7 mouse cellular contexts compared by ENCODE assay signal in genomic region chr9:31925830-31926624, GRCm38 (mm10). TPM values are rescaled to one million over a fixed set of nuclear protein-coding genes. Genes with fewer than 3 reads are reported as not detected.
DNase-seq lines count a peak whose midpoint lies in the region; ATAC-seq and TF ChIP-seq lines count a peak whose summit lies in the region.

No protein-coding gene starts in this region.

- H3K9me3 ChIP-seq in embryonic facial prominence, embryonic 13.5 days = no peaks in the 10 kb centered on the region
- no peaks in the 10 kb centered on the region for H3K9me3 ChIP-seq in limb, embryonic 13.5 days
- no peaks in the 10 kb centered on the region for H3K9me3 ChIP-seq in midbrain, postnatal 0 days (ENCODE audit: low read length)

- DNase-seq in adrenal gland, postnatal 14 days = peak; percentile 91
- peak; percentile 73 for DNase-seq in heart, adult 8-10 months (ENCODE audit: low spot score)
- peak; percentile 74 to 86 for DNase-seq in kidney, adult 8-10 months
- DNase-seq in midbrain, postnatal 0 days (ENCODE audit: low spot score) = peak; percentile 87
- DNase-seq in spleen, postnatal 14 days (ENCODE audit: low spot score in 2 of 2) = peak; percentile 36 to 62

- 0 out of 2 replicates have a peak overlapping the region, but pooled peaks have one; percentile 49 for H3K9ac ChIP-seq in embryonic facial prominence, embryonic 13.5 days
- no peak overlapping the region for H3K9ac ChIP-seq in limb, embryonic 13.5 days
- H3K9ac ChIP-seq in midbrain, postnatal 0 days (replicated peaks; ENCODE audit: low read length, poor library complexity, severe bottlenecking) = no peak overlapping the region

- peak; percentile 99 for TF ChIP-seq CTCF in midbrain, postnatal 0 days (IDR thresholded peaks at IDR 0.05)

- H3K4me3 ChIP-seq in embryonic facial prominence, embryonic 13.5 days = 0 out of 2 replicates have a peak overlapping the region, but pooled peaks have one; percentile 10
- no peak overlapping the region for H3K4me3 ChIP-seq in limb, embryonic 13.5 days
- no peak overlapping the region for H3K4me3 ChIP-seq in midbrain, postnatal 0 days (ENCODE audit: low read depth, low read length)

- no peaks in the 10 kb centered on the region for H3K36me3 ChIP-seq in embryonic facial prominence, embryonic 13.5 days
- no peaks in the 10 kb centered on the region for H3K36me3 ChIP-seq in limb, embryonic 13.5 days
- H3K36me3 ChIP-seq in midbrain, postnatal 0 days (ENCODE audit: insufficient read depth, low read length) = no peaks in the 10 kb centered on the region

- WGBS in embryonic facial prominence, embryonic 13.5 days = 21% methylated on average over 22 of the region's 22 CpGs
- WGBS in limb, embryonic 13.5 days = 18% methylated on average over 22 of the region's 22 CpGs
- 21% methylated on average over 22 of the region's 22 CpGs for WGBS in midbrain, postnatal 0 days

- no peak overlapping the region for H3K27ac ChIP-seq in embryonic facial prominence, embryonic 13.5 days
- no peak overlapping the region for H3K27ac ChIP-seq in limb, embryonic 13.5 days
- H3K27ac ChIP-seq in midbrain, postnatal 0 days (ENCODE audit: low read depth, low read length) = no peak overlapping the region

- H3K4me2 ChIP-seq in embryonic facial prominence, embryonic 13.5 days = peak overlapping the region; percentile 52
- peak overlapping the region; percentile 53 for H3K4me2 ChIP-seq in limb, embryonic 13.5 days (replicated peaks)
- H3K4me2 ChIP-seq in midbrain, postnatal 0 days (ENCODE audit: low read depth, low read length, poor library complexity, severe bottlenecking) = peak overlapping the region; percentile 19

- H3K4me1 ChIP-seq in embryonic facial prominence, embryonic 13.5 days = peaks cover 17% of the 10 kb centered on the region
- peaks cover 9% of the 10 kb centered on the region for H3K4me1 ChIP-seq in limb, embryonic 13.5 days
- H3K4me1 ChIP-seq in midbrain, postnatal 0 days (ENCODE audit: insufficient read depth, low read length) = no peaks in the 10 kb centered on the region

- peaks cover 13% of the 10 kb centered on the region for H3K27me3 ChIP-seq in embryonic facial prominence, embryonic 13.5 days
- H3K27me3 ChIP-seq in limb, embryonic 13.5 days = peaks cover 7% of the 10 kb centered on the region; the same call in 1 of the 2 replicates
- no peaks in the 10 kb centered on the region for H3K27me3 ChIP-seq in midbrain, postnatal 0 days (ENCODE audit: insufficient read depth, low read length)

- no peak for ATAC-seq in embryonic facial prominence, embryonic 13.5 days (ENCODE audit: insufficient number of reproducible peaks, insufficient read depth, low FRiP score, low TSS enrichment, low read depth)
- ATAC-seq in limb, embryonic 13.5 days (ENCODE audit: low FRiP score, low read depth) = peak; percentile 76
- ATAC-seq in midbrain, postnatal 0 days (ENCODE audit: low FRiP score) = peak; percentile 65; the same call in 1 of the 2 replicates

RNA-seq across cellular contexts. Expression of gene Barx2, which starts 12.8 kb away (rescaled TPM):
- total RNA-seq in adrenal gland, postnatal 14 days (2021) = not detected in 2 replicates
- polyA plus RNA-seq in embryonic facial prominence, embryonic 13.5 days (2015; fragmentation: Nextera tagmentation; extraction: Ambion mirVana) = 1.6 and 2.2 TPM in 2 replicates
- under 1 TPM in 3 of 4 experiments, not detected in 1; 0.16 to 0.35 (median 0.17) TPM for total RNA-seq in heart, adult 8-10 months (2022)
- 1.8 and 2.1 TPM in 2 replicates for polyA plus RNA-seq in limb, embryonic 13.5 days (2015; fragmentation: Nextera tagmentation; extraction: Ambion mirVana)
- total RNA-seq in midbrain, postnatal 0 days (2014; rRNA removed) = 1.9 and 2.9 TPM in 2 replicates
- polyA plus RNA-seq in midbrain, postnatal 0 days (2015; fragmentation: Nextera tagmentation; extraction: Ambion mirVana) = 0.27 and 0.79 TPM in 2 replicates
